Mouse (Mus musculus) ES-E14 (cell line): ENCODE data around the gene Chtf18.

ENCODE experiments used
- CHD2 ChIP-seq: IDR thresholded peaks from 2 replicates; pipeline ENCODE4 v1.6.1; 2014; ENCODE audit warnings: mild to moderate bottlenecking, low read depth, low read length, inconsistent platforms
- HCFC1 ChIP-seq: IDR thresholded peaks from 2 replicates; pipeline ENCODE4 v1.6.1; 2012; ENCODE audit warnings: low read length, inconsistent platforms, borderline replicate concordance; ENCODE audit not compliant: insufficient read depth
- ZNF384 ChIP-seq: IDR thresholded peaks from 2 replicates; pipeline ENCODE4 v1.6.1; 2012; ENCODE audit warnings: low read depth, low read length, inconsistent platforms

DNA sequence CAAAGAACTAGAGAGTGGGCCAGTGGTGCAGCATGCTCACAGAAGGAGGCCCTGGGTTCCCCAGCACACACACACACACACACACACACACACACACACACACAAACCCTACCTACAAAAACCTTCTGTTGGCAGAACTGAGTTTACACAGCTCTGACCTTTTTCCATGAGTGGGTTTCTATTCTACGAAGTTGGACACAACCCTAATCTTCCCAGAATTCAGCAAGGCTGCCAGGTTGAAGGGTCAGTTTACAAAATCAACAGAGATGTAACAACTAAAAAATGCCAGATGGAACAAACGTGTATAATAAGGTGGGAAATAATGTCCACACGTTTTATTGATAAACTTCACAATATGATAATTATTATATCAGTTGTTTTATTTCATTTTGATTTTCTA, 30.5 kb upstream of the Chtf18 start:
- TF ChIP-seq HCFC1 (no peak), CHD2 (no peak), ZNF384 (no peak)
